Mouse (Mus musculus) MEL (cell line): ENCODE measurements at regions not wholly inside any gene's neighbourhood (a gene's known extent, or its start where the extent isn't known, plus 50 kb on each side); places are given as distances from the start of the nearest gene placed in this dataset.

Source experiments
- DNase-seq: peaks from one replicate; pipeline ENCODE4 v3.0.0; 2011; ENCODE audit warnings: low read depth, low spot score
- H3K27ac ChIP-seq: 2 replicates; pipeline ENCODE4 v1.5.1; 2012; ENCODE audit warnings: low read depth, mild to moderate bottlenecking, control low read depth, low read length, moderate library complexity; ENCODE audit not compliant: control insufficient read depth
- H3K27me3 ChIP-seq, 2 experiments: fragments of 150-350 bp in 1 of 2; sonication (generic) in 1 of 2; 2 replicates each; pipeline ENCODE4 v1.6.1; 2012; ENCODE audit warnings: low read length in 2 of 2, mild to moderate bottlenecking in 2 of 2, improper control_type of control experiment in 1 of 2, moderate library complexity in 1 of 2; ENCODE audit not compliant: insufficient read depth in 2 of 2, control insufficient read depth in 1 of 2
- H3K36me3 ChIP-seq, 2 experiments: 2 replicates each; pipeline ENCODE4 v1.6.1; 2012 to 2014; ENCODE audit warnings: low read length in 2 of 2, improper control_type of control experiment in 1 of 2, inconsistent platforms in 1 of 2, mild to moderate bottlenecking in 1 of 2; ENCODE audit not compliant: insufficient read depth in 2 of 2, control insufficient read depth in 1 of 2
- H3K4me1 ChIP-seq, 2 experiments: fragments of 150-350 bp in 1 of 2; sonication (generic) in 1 of 2; 2 replicates each; pipeline ENCODE4 v1.6.1; 2012; ENCODE audit warnings: low read length in 2 of 2, improper control_type of control experiment in 1 of 2, mild to moderate bottlenecking in 1 of 2; ENCODE audit not compliant: insufficient read depth in 2 of 2, control insufficient read depth in 1 of 2
- H3K4me3 ChIP-seq, 2 experiments: fragments of 150-350 bp in 1 of 2; sonication (generic) in 1 of 2; 2 replicates each; pipeline ENCODE4 v1.5.1; 2012; ENCODE audit warnings: low read depth in 2 of 2, low read length in 2 of 2, mild to moderate bottlenecking in 2 of 2, moderate library complexity in 2 of 2, control low read depth in 1 of 2, improper control_type of control experiment in 1 of 2; ENCODE audit not compliant: control insufficient read depth in 1 of 2, insufficient read depth in 1 of 2
- H3K79me2 ChIP-seq: 2 replicates; pipeline ENCODE4 v1.6.1; 2012; ENCODE audit warnings: mild to moderate bottlenecking, low read length, moderate library complexity; ENCODE audit not compliant: control insufficient read depth, poor library complexity, insufficient read depth
- H3K9ac ChIP-seq: 2 replicates; pipeline ENCODE4 v1.6.1; 2012; ENCODE audit warnings: low read depth, mild to moderate bottlenecking, control low read depth, low read length, moderate library complexity; ENCODE audit not compliant: control insufficient read depth, poor library complexity, severe bottlenecking
- H3K9me3 ChIP-seq: fragments of 150-350 bp; sonication (generic); replicated peaks from 2 replicates; pipeline ENCODE4 v1.6.1; 2012; ENCODE audit warnings: mild to moderate bottlenecking, low read length, improper control_type of control experiment, moderate library complexity; ENCODE audit not compliant: insufficient read depth
- BHLHE40 ChIP-seq: IDR thresholded peaks from 2 replicates; pipeline ENCODE4 v1.6.1; 2012; ENCODE audit warnings: low read depth, mild to moderate bottlenecking, inconsistent platforms, low read length, improper control_type of control experiment, borderline replicate concordance
- CTCF ChIP-seq, 3 experiments: IDR thresholded peaks in 2 of 3; conservative IDR thresholded peaks in 1 of 3; 2 replicates each; pipeline ENCODE4 v1.5.1; 2011 to 2012; ENCODE audit warnings: low read length in 3 of 3, low read depth in 2 of 3, mild to moderate bottlenecking in 2 of 3, improper control_type of control experiment in 1 of 3, inconsistent platforms in 1 of 3, mixed read lengths in 1 of 3, moderate library complexity in 1 of 3; ENCODE audit not compliant: control insufficient read depth in 1 of 3, insufficient read depth in 1 of 3, poor library complexity in 1 of 3, severe bottlenecking in 1 of 3
- ELF1 ChIP-seq: IDR thresholded peaks from 2 replicates; pipeline ENCODE4 v1.6.1; 2014; ENCODE audit warnings: low read depth, mild to moderate bottlenecking, inconsistent platforms, low read length, improper control_type of control experiment, moderate library complexity
- EP300 ChIP-seq, 2 experiments: IDR thresholded peaks; 2 replicates each; pipeline ENCODE4 v1.6.1; 2011; ENCODE audit warnings: improper control_type of control experiment in 2 of 2, low read length in 2 of 2, low read depth in 1 of 2, mild to moderate bottlenecking in 1 of 2
- ETS1 ChIP-seq: IDR thresholded peaks from 2 replicates; pipeline ENCODE4 v1.6.1; 2012; ENCODE audit warnings: low read depth, mild to moderate bottlenecking, inconsistent platforms, low read length, improper control_type of control experiment, moderate library complexity
- GABPA ChIP-seq: IDR thresholded peaks from 2 replicates; pipeline ENCODE4 v1.6.1; 2012; ENCODE audit warnings: low read depth, mild to moderate bottlenecking, inconsistent platforms, low read length, improper control_type of control experiment, moderate library complexity
- GATA1 ChIP-seq: IDR thresholded peaks from 2 replicates; pipeline ENCODE4 v1.6.1; 2011; ENCODE audit warnings: low read depth, low read length, improper control_type of control experiment
- JUND ChIP-seq: IDR thresholded peaks from 2 replicates; pipeline ENCODE4 v1.6.1; 2011; ENCODE audit warnings: low read depth, mild to moderate bottlenecking, improper control_type of control experiment, low read length
- MAFK ChIP-seq: IDR thresholded peaks from 2 replicates; pipeline ENCODE4 v1.6.1; 2011; ENCODE audit warnings: low read depth, mild to moderate bottlenecking, low read length, improper control_type of control experiment, borderline replicate concordance
- MAX ChIP-seq: IDR thresholded peaks from 2 replicates; pipeline ENCODE4 v1.6.1; 2011; ENCODE audit warnings: low read length, improper control_type of control experiment
- MAZ ChIP-seq: IDR thresholded peaks from 2 replicates; pipeline ENCODE4 v1.6.1; 2012; ENCODE audit warnings: low read depth, mild to moderate bottlenecking, inconsistent platforms, low read length, improper control_type of control experiment
- TBP ChIP-seq: IDR thresholded peaks from 2 replicates; pipeline ENCODE4 v1.8.0; 2011; ENCODE audit warnings: low read depth, low read length, improper control_type of control experiment
- UBTF ChIP-seq: IDR thresholded peaks from 2 replicates; pipeline ENCODE4 v1.6.1; 2012; ENCODE audit warnings: low read depth, mild to moderate bottlenecking, inconsistent platforms, low read length, improper control_type of control experiment, moderate library complexity, borderline replicate concordance; ENCODE audit not compliant: insufficient read depth
- USF1 ChIP-seq: IDR thresholded peaks from 2 replicates; pipeline ENCODE4 v1.6.1; 2014; ENCODE audit warnings: low read depth, mild to moderate bottlenecking, inconsistent platforms, low read length, improper control_type of control experiment, moderate library complexity
- ZC3H11A ChIP-seq: IDR thresholded peaks from 2 replicates; pipeline ENCODE4 v1.6.1; 2012; ENCODE audit warnings: low read depth, mild to moderate bottlenecking, inconsistent platforms, low read length, improper control_type of control experiment
- ZKSCAN1 ChIP-seq: IDR thresholded peaks from 2 replicates; pipeline ENCODE4 v1.6.1; 2012; ENCODE audit warnings: low read depth, mild to moderate bottlenecking, inconsistent platforms, low read length, improper control_type of control experiment, moderate library complexity
- ZNF384 ChIP-seq: IDR thresholded peaks from 2 replicates; pipeline ENCODE4 v1.6.1; 2012; ENCODE audit warnings: low read depth, mild to moderate bottlenecking, inconsistent platforms, low read length, improper control_type of control experiment

GRCm38 (mm10) chr13:72714793-72715192 is 86.2 kb downstream of the Irx2 start:
- Histone ChIP-seq H3K4me3 (no peak overlapping the region), H3K9me3 (no peaks in the 10 kb centered on the region), H3K79me2 (no peaks in the 10 kb centered on the region), H3K27ac (no peak overlapping the region), H3K9ac (no peak overlapping the region), H3K4me1 (no peaks in the 10 kb centered on the region), H3K27me3 (no peaks in the 10 kb centered on the region), H3K36me3 (no peaks in the 10 kb centered on the region)
- TF ChIP-seq ETS1 = no peak
- no peak for TF ChIP-seq BHLHE40
- DNase-seq = no peak

GRCm38 (mm10) chr13:72715959-72716680 is 87.5 kb downstream of the Irx2 start:
- no peak for TF ChIP-seq BHLHE40
- TF ChIP-seq MAX = no peak
- no peak for TF ChIP-seq USF1
- no peak for TF ChIP-seq EP300 (IDR thresholded peaks at IDR 0.05; ENCODE audit: low read depth in 1 of 2, low read length in 2 of 2)
- no peak for TF ChIP-seq JUND
- TF ChIP-seq TBP = no peak
- TF ChIP-seq ZNF384 = no peak
- TF ChIP-seq MAZ = no peak
- no peak for TF ChIP-seq UBTF
- TF ChIP-seq MAFK = no peak
- no peak for TF ChIP-seq CTCF (IDR thresholded peaks at IDR 0.05 in 2 of 3, conservative IDR thresholded peaks at IDR 0.05 in 1 of 3; ENCODE audit: control insufficient read depth in 1 of 3, insufficient read depth in 1 of 3, low read depth in 2 of 3, low read length in 3 of 3, poor library complexity in 1 of 3, severe bottlenecking in 1 of 3)
- TF ChIP-seq GATA1 = no peak
- no peak for TF ChIP-seq ELF1
- no peak for TF ChIP-seq GABPA
- no peak for TF ChIP-seq ZC3H11A
- TF ChIP-seq ZKSCAN1 = no peak
- Histone ChIP-seq H3K4me1 (no peaks in the 10 kb centered on the region), H3K36me3 (no peaks in the 10 kb centered on the region), H3K4me3 (no peak overlapping the region), H3K9ac (no peak overlapping the region), H3K79me2 (no peaks in the 10 kb centered on the region), H3K27me3 (no peaks in the 10 kb centered on the region), H3K9me3 (no peaks in the 10 kb centered on the region), H3K27ac (no peak overlapping the region)
- DNase-seq = no peak
